Mouse (Mus musculus) midbrain, embryonic 14.5 days (tissue): ENCODE results near the gene Dtx3. TPM values are rescaled to one million over a fixed set of nuclear protein-coding genes. Genes with fewer than 3 reads are reported as not detected.
A peak's percentile ranks its signal among the peaks of the same experiment; 100 is the strongest.

ENCODE experiments used
- ATAC-seq: fragments of 200-750 bp; cut with Nextera tagmentation; 2 replicates; pipeline ENCODE4 v1.8.0; 2017; ENCODE audit warnings: moderate number of reproducible peaks, moderate library complexity; ENCODE audit not compliant: low FRiP score, low TSS enrichment
- DNase-seq: peaks from one replicate; pipeline ENCODE4 v3.0.0-alpha.2; 2015
- H3K27ac ChIP-seq: fragments of 300-500 bp; sonication (generic); replicated peaks from 2 replicates; pipeline ENCODE4 v1.5.1; 2014; ENCODE audit warnings: mild to moderate bottlenecking, low read depth, low read length, moderate library complexity
- H3K27me3 ChIP-seq: fragments of 300-500 bp; sonication (generic); 2 replicates; pipeline ENCODE4 v1.6.1; 2014; ENCODE audit warnings: low read length, control low read depth, mixed read lengths; ENCODE audit not compliant: control insufficient read depth, insufficient read depth
- H3K36me3 ChIP-seq: fragments of 300-500 bp; sonication (generic); 2 replicates; pipeline ENCODE4 v1.6.1; 2014; ENCODE audit warnings: low read length, control low read depth; ENCODE audit not compliant: control insufficient read depth, insufficient read depth
- H3K4me1 ChIP-seq: fragments of 300-500 bp; sonication (generic); 2 replicates; pipeline ENCODE4 v1.6.1; 2014; ENCODE audit warnings: mild to moderate bottlenecking, antibody characterized with exemption, low read length, control low read depth; ENCODE audit not compliant: control insufficient read depth, insufficient read depth
- H3K4me2 ChIP-seq: fragments of 300-500 bp; sonication (generic); 2 replicates; pipeline ENCODE4 v1.6.1; 2014; ENCODE audit warnings: mild to moderate bottlenecking, low read length, moderate library complexity
- H3K4me3 ChIP-seq: fragments of 300-500 bp; sonication (generic); replicated peaks from 2 replicates; pipeline ENCODE4 v1.5.1; 2014; ENCODE audit warnings: low read depth, low read length
- H3K9ac ChIP-seq: fragments of 300-500 bp; sonication (generic); replicated peaks from 2 replicates; pipeline ENCODE4 v1.6.1; 2014; ENCODE audit warnings: mild to moderate bottlenecking, low read length, moderate library complexity
- H3K9me3 ChIP-seq: fragments of 300-500 bp; sonication (generic); 2 replicates; pipeline ENCODE4 v1.6.1; 2016; ENCODE audit warnings: low read length, control low read depth, mixed read lengths; ENCODE audit not compliant: control insufficient read depth
- whole genome bisulfite sequencing: fragments of 180-500 bp; shearing (Covaris S2); extraction: QIAGEN DNeasy Blood & Tissue Kit; methylation state at CpG from one replicate; pipeline ENCODE4 v1.1.7; 2014; 5-methylcytosine and 5-hydroxymethylcytosine counted together
- polyA plus RNA-seq: library from polyadenylated mRNA; unstranded; fragments of >200 nt; fragmentation: Nextera tagmentation; extraction: Ambion mirVana; gene quantifications from 2 replicates; pipeline ENCODE4 v1.2.1, GENCODE M21; 2014

The Dtx3 gene
- polyA plus RNA-seq, 1 experiment from 2014 or later: 244 TPM

DNA sequence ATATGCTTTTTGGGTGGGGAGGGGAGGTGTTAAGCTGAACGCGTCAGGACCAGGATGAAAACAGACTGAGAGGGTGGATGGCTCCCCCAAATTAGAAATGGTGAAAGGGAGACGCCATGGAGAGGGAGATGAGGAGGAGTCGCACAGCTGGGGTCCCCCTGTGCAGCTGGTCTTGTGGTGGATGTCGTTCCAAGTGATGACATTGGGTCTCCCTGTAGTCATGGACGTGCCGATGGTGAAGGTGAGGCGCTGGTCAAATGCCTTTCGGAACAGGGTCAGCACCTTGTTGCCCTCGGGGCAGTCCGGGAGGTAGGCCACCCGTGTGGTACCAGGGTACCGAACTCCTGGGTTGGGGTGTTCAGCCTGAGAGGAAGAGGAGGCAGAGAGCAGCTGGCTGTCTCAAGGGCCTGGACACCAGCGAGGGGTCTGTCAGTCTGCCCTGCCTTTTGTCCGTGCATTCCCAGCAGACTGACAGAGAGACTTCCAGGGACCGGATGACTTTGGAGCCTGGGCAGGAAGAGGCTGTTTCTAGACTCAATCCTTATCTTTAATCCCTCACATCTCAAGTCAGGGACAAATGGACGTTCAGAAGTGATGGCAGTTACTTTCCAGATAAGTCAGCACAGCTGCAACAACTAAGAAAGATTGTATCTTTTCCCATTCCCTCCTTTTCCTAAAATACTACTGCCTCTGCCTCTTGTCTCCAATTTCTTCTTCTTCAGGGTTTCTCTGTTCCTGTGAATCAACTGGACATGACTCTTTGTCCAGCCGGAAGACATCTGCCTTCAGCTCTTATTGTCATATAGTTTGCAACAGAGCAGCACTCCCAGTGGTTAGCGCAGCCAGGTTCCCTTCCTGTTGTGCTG lies 4.1 kb downstream of the Dtx3 start:
- peaks cover 41% of the 10 kb centered on the region for H3K4me1 ChIP-seq
- ATAC-seq (no peak), DNase-seq (no peak)
- no peaks in the 10 kb centered on the region for H3K9me3 ChIP-seq
- H3K4me2 ChIP-seq: no peak overlapping the region
- peaks cover 29% of the 10 kb centered on the region for H3K36me3 ChIP-seq
- WGBS: 75% methylated on average over 19 of the region's 19 CpGs
- H3K27me3 ChIP-seq: no peaks in the 10 kb centered on the region
- no peak overlapping the region for H3K27ac ChIP-seq
- no peak overlapping the region for H3K4me3 ChIP-seq
- H3K9ac ChIP-seq: no peak overlapping the region

- no peaks in the 10 kb centered on the region for H3K27me3 ChIP-seq
- peaks cover 29% of the 10 kb centered on the region for H3K36me3 ChIP-seq
- peaks cover 34% of the 10 kb centered on the region for H3K4me1 ChIP-seq
- 0 out of 2 replicates have a peak overlapping the region, but pooled peaks have one; percentile 26 for H3K27ac ChIP-seq
- H3K4me3 ChIP-seq: no peak overlapping the region
- DNase-seq (no peak), ATAC-seq (no peak)
- no peak overlapping the region for H3K9ac ChIP-seq
- peak overlapping the region; percentile 98 for H3K4me2 ChIP-seq
- WGBS: 36% methylated on average over 14 of the region's 14 CpGs
- H3K9me3 ChIP-seq: no peaks in the 10 kb centered on the region
These were observed 4.9 kb downstream of the Dtx3 start for GRCm38 (mm10) chr10:127190398-127191190.

GRCm38 (mm10) chr10:127189651-127190381 lies 5.7 kb downstream of the Dtx3 start, which contains the start of gene Arhgef25:
Arhgef25 (minus strand) TSS chr10:127190083.
- Histone ChIP-seq H3K9ac (peak within 1 kb of the TSS; percentile 85), H3K36me3 (peaks cover 29% of the 10 kb centered on the region), H3K4me1 (peaks cover 31% of the 10 kb centered on the region), H3K27me3 (no peaks in the 10 kb centered on the region), H3K4me2 (peak within 1 kb of the TSS; percentile 98), H3K4me3 (peak within 1 kb of the TSS; percentile 65), H3K27ac (peak within 1 kb of the TSS; percentile 74), H3K9me3 (no peaks in the 10 kb centered on the region)
- ATAC-seq (no peak), DNase-seq (peak; percentile 46)
- 2% methylated on average over 35 of the region's 35 CpGs for WGBS

- Histone ChIP-seq H3K4me2 (peak overlapping the region; percentile 98), H3K9ac (peak overlapping the region; percentile 85), H3K4me3 (peak overlapping the region; percentile 65), H3K27me3 (no peaks in the 10 kb centered on the region), H3K36me3 (peaks cover 29% of the 10 kb centered on the region), H3K4me1 (peaks cover 25% of the 10 kb centered on the region), H3K27ac (peak overlapping the region; percentile 74), H3K9me3 (no peaks in the 10 kb centered on the region)
- ATAC-seq (peak; percentile 5; the same call in 1 of the 2 replicates), DNase-seq (peak; percentile 58)
- under 1% methylated on average over 26 of the region's 26 CpGs for WGBS
These were observed 6.3 kb downstream of the Dtx3 start for GRCm38 (mm10) chr10:127189116-127189650.

GRCm38 (mm10) chr10:127188465-127189115 lies 6.9 kb downstream of the Dtx3 start:
- Histone ChIP-seq H3K27ac (peak overlapping the region; percentile 74), H3K9ac (peak overlapping the region; percentile 85), H3K4me3 (peak overlapping the region; percentile 65), H3K4me2 (peak overlapping the region; percentile 98), H3K36me3 (peaks cover 29% of the 10 kb centered on the region), H3K9me3 (no peaks in the 10 kb centered on the region), H3K4me1 (peaks cover 28% of the 10 kb centered on the region), H3K27me3 (no peaks in the 10 kb centered on the region)
- peak; percentile 86 for DNase-seq
- ATAC-seq: peak; percentile 87
- WGBS: 0% methylated on average over 25 of the region's 46 CpGs

DNA sequence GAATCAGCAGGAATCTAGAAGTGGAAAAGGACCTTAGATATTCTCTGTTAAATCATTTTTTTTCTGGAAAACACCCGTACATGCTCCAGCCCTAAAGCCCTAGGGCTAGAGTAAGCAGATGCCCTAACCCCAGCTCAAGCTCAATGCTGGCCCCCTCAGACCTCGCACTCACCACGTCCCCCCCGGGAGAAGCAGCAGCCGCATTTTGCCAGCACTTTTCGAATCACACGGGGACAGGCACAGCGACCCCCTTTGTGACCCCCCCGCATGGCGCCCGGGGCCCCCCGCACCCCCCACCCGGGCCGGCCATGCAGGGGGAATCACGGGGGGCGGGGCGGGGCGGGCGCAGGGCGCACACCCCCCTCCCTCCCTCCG lies 7.5 kb downstream of the Dtx3 start:
- Histone ChIP-seq H3K36me3 (peaks cover 24% of the 10 kb centered on the region), H3K4me2 (peak overlapping the region; percentile 98), H3K27me3 (no peaks in the 10 kb centered on the region), H3K9me3 (no peaks in the 10 kb centered on the region), H3K4me1 (peaks cover 30% of the 10 kb centered on the region), H3K9ac (peak overlapping the region; percentile 85), H3K27ac (peak overlapping the region; percentile 74), H3K4me3 (peak overlapping the region; percentile 65)
- 1% methylated on average over 21 of the region's 21 CpGs for WGBS
- peak; percentile 3; the same call in 1 of the 2 replicates for ATAC-seq
- peak; percentile 41 for DNase-seq

DNA sequence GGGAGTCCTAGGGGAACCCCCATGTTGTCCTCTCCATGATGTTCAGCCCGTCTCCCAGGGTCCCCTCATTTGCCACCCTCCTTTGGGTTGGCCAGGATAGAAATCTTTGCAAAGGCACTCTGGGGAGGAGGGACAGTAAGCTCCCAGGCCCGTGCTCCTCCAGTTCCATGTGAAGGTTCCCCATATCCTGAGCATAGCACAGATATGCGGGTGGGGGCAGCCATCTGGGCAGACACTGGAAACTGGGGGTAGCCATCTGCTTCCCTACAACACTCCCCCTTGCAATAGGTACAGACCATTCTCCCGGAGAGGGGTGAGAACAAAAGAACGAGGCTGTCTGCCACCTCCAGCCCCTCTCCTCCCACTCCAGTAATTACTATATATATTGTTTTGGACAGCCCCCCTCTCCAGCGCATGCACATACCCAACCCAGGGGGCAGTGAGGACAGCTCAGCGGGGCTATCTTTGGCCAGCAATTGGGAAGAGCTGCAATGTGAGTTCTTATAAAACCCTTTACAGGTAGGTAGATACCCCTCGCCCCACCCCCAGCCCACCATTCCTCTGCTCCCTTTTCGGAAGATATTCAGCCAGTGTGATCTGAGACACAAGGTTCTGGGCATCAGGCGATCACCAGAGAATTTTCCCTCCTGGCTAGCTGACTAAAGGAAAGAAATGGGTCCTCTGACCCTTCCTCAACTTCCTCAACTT lies 8.0 kb downstream of the Dtx3 start:
- peaks cover 30% of the 10 kb centered on the region for H3K4me1 ChIP-seq
- WGBS: 40% methylated on average over 10 of the region's 10 CpGs
- peak overlapping the region; percentile 98 for H3K4me2 ChIP-seq
- DNase-seq: no peak
- no peaks in the 10 kb centered on the region for H3K27me3 ChIP-seq
- H3K9me3 ChIP-seq: no peaks in the 10 kb centered on the region
- peaks cover 18% of the 10 kb centered on the region for H3K36me3 ChIP-seq
- H3K9ac ChIP-seq: peak overlapping the region; percentile 85
- peak overlapping the region; percentile 65 for H3K4me3 ChIP-seq
- H3K27ac ChIP-seq: peak overlapping the region; percentile 74; the same call in 1 of the 2 replicates
- ATAC-seq: no peak
